Mouse (Mus musculus): ENCODE results near the gene Mllt3. TPM values are rescaled to one million over a fixed set of nuclear protein-coding genes. Genes with fewer than 3 reads are reported as not detected.

Gene Mllt3
- polyA plus RNA-seq, 1 experiment: 15.7 TPM

DNA sequence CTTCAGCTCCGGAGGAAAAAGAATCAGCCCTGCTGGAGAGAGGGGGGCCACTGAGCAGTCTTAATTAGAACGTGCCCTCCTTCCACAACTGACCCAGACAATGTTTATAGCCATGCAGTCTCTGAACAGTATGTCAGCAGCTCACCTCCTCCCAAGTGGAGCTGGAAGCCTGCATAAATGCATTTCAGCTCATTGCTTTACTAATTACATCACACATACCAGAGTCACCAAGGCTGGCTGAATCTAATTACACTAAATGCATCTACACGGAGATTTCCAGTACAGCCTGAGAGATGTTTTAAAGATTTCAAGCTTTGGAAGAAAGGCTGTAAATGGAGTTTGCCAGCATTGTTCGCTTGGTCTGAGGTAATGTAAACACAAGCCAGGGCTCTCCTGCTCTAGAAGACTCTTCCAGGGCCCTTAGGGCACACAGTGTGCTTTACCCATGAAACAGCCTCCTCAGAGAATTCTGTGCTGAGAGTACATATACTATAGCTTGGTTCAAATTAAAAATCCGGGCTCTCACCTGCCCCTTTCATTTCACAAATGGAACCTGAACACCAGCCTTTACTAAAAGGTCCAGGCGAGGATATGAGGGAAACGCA is 293.5 kb downstream of the Mllt3 start:
- Histone ChIP-seq H3K79me2 (ENCODE audit: control insufficient read depth, insufficient read depth) (no peaks in the 10 kb centered on the region), H3K36me3 (ENCODE audit: control insufficient read depth, insufficient read depth) (no peaks in the 10 kb centered on the region), H3K4me3 (no peak overlapping the region), H3K4me2 (ENCODE audit: low read depth) (no peak overlapping the region), H3K27me3 (ENCODE audit: control insufficient read depth, insufficient read depth, insufficient read length) (no peaks in the 10 kb centered on the region), H3ac (ENCODE audit: control insufficient read depth, insufficient read length) (no peak overlapping the region)
- no peak for TF ChIP-seq TCF3 (IDR thresholded peaks at IDR 0.05; ENCODE audit: insufficient read length, low read depth)
- TF ChIP-seq MYOD1 (IDR thresholded peaks at IDR 0.05; ENCODE audit: control insufficient read depth in 1 of 3, insufficient read length in 2 of 3, low read depth in 2 of 3): no peak
- no peak for TF ChIP-seq TCF12 (IDR thresholded peaks at IDR 0.05; ENCODE audit: insufficient read depth, poor library complexity, severe bottlenecking)
- TF ChIP-seq SRF (IDR thresholded peaks at IDR 0.05; ENCODE audit: control insufficient read depth, insufficient read length, low read depth): no peak
- TF ChIP-seq REST (IDR thresholded peaks at IDR 0.05; ENCODE audit: insufficient read depth, insufficient read length): no peak
- TF ChIP-seq POLR2AphosphoS2 (IDR thresholded peaks at IDR 0.05; ENCODE audit: insufficient read length, low read depth): no peak
- no peak for TF ChIP-seq USF1 (IDR thresholded peaks at IDR 0.05; ENCODE audit: low read depth)
- TF ChIP-seq MAX (IDR thresholded peaks at IDR 0.05; ENCODE audit: low read depth): no peak
- no peak for TF ChIP-seq E2F4 (IDR thresholded peaks at IDR 0.05; ENCODE audit: insufficient read depth)
- TF ChIP-seq MYOG (IDR thresholded peaks at IDR 0.05; ENCODE audit: control insufficient read depth in 1 of 3, insufficient read depth in 1 of 3, insufficient read length in 2 of 3, low read depth in 2 of 3): no peak
- no peak for TF ChIP-seq CEBPB (IDR thresholded peaks at IDR 0.05; ENCODE audit: insufficient read depth, poor library complexity, severe bottlenecking)
- TF ChIP-seq POLR2A (IDR thresholded peaks at IDR 0.05; ENCODE audit: insufficient read length, low read depth): no peak

DNA sequence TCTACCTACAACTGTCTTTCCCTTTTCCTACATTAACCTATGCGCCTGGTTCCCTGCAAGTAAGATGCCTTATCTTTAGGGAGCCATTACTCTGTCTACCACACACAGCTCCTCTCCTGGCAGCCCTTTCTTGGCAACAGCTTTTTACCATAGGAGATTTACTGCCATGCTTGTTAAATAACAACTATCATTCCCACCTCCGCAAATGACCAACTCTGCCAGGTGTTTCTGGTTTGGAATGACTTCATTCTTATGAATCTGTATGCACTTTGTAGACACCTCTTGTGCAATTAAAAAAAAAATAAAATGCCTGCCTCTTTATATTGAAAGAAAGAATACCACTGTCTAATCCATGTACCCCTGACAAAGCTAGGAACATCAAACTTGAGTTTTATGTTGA is 294.1 kb downstream of the Mllt3 start:
- Histone ChIP-seq H3K4me2 (ENCODE audit: low read depth) (no peak overlapping the region), H3K27me3 (ENCODE audit: control insufficient read depth, insufficient read depth, insufficient read length) (no peaks in the 10 kb centered on the region), H3ac (ENCODE audit: control insufficient read depth, insufficient read length) (no peak overlapping the region), H3K4me3 (no peak overlapping the region), H3K36me3 (ENCODE audit: control insufficient read depth, insufficient read depth) (no peaks in the 10 kb centered on the region), H3K79me2 (ENCODE audit: control insufficient read depth, insufficient read depth) (no peaks in the 10 kb centered on the region)
- TF ChIP-seq TCF3 (IDR thresholded peaks at IDR 0.05; ENCODE audit: insufficient read length, low read depth) (no peak), CEBPB (IDR thresholded peaks at IDR 0.05; ENCODE audit: insufficient read depth, poor library complexity, severe bottlenecking) (no peak), POLR2A (IDR thresholded peaks at IDR 0.05; ENCODE audit: insufficient read length, low read depth) (no peak), REST (IDR thresholded peaks at IDR 0.05; ENCODE audit: insufficient read depth, insufficient read length) (no peak), USF1 (IDR thresholded peaks at IDR 0.05; ENCODE audit: low read depth) (no peak), POLR2AphosphoS2 (IDR thresholded peaks at IDR 0.05; ENCODE audit: insufficient read length, low read depth) (no peak), MYOG (IDR thresholded peaks at IDR 0.05; ENCODE audit: control insufficient read depth in 1 of 3, insufficient read depth in 1 of 3, insufficient read length in 2 of 3, low read depth in 2 of 3) (no peak), MAX (IDR thresholded peaks at IDR 0.05; ENCODE audit: low read depth) (no peak), SRF (IDR thresholded peaks at IDR 0.05; ENCODE audit: control insufficient read depth, insufficient read length, low read depth) (no peak), MYOD1 (IDR thresholded peaks at IDR 0.05; ENCODE audit: control insufficient read depth in 1 of 3, insufficient read length in 2 of 3, low read depth in 2 of 3) (no peak), TCF12 (IDR thresholded peaks at IDR 0.05; ENCODE audit: insufficient read depth, poor library complexity, severe bottlenecking) (no peak), E2F4 (IDR thresholded peaks at IDR 0.05; ENCODE audit: insufficient read depth) (no peak)

DNA sequence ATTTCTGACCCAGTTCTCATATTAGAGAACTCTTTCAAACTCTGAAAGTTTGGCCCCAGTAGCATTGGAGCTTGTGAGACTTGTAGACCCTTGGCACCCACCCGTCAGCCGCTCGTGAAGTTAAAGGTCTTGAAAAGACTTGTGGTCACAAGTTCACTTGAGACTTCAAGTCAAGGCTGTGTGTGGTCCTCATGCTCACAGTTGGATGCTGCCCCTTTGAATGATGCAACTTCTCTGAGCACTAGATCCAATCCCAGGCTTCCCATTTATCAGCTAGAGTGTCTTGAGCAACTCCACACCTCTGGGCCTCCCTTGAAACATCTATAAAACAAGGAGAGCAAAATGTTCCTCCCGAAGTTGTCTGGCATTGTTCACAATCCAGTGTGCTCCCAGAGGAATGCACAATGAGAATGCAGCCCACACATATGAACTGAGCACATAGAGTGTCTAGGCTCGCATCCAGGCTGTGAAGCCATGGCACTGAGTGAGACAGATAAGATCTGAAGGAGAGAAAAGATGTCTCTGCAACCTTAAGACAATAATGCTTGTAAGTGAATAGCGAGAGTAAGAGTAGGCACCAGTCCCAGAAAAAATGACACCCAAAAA is 295.9 kb downstream of the Mllt3 start:
- Histone ChIP-seq H3K79me2 (ENCODE audit: control insufficient read depth, insufficient read depth) (no peaks in the 10 kb centered on the region), H3K27me3 (ENCODE audit: control insufficient read depth, insufficient read depth, insufficient read length) (no peaks in the 10 kb centered on the region), H3K36me3 (ENCODE audit: control insufficient read depth, insufficient read depth) (no peaks in the 10 kb centered on the region), H3K4me3 (no peak overlapping the region), H3K4me2 (ENCODE audit: low read depth) (no peak overlapping the region), H3ac (ENCODE audit: control insufficient read depth, insufficient read length) (no peak overlapping the region)
- TF ChIP-seq MYOD1 (IDR thresholded peaks at IDR 0.05; ENCODE audit: control insufficient read depth in 1 of 3, insufficient read length in 2 of 3, low read depth in 2 of 3) (no peak), SRF (IDR thresholded peaks at IDR 0.05; ENCODE audit: control insufficient read depth, insufficient read length, low read depth) (no peak), REST (IDR thresholded peaks at IDR 0.05; ENCODE audit: insufficient read depth, insufficient read length) (no peak), TCF3 (IDR thresholded peaks at IDR 0.05; ENCODE audit: insufficient read length, low read depth) (no peak), CEBPB (IDR thresholded peaks at IDR 0.05; ENCODE audit: insufficient read depth, poor library complexity, severe bottlenecking) (no peak), POLR2A (IDR thresholded peaks at IDR 0.05; ENCODE audit: insufficient read length, low read depth) (no peak)

DNA sequence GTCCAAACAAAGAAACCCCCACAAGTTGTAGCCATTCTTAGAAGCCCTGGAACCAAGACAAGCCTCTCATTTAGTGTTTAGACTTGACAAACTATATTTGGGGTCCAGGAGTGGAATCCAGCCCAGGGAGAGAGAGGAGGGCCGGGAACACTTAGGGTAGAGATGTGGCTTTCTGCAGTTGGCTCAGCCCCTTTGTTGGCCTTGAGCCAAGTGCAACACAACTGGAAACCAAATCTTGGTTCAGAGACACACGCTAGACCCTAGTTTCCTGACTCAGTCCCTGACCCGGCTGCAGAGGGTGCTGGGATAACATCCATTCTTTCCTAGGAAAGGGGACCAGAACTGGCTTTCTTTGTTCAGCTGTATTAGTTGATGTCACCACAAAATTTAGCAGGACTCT is 296.4 kb downstream of the Mllt3 start:
- H3K27me3 ChIP-seq (ENCODE audit: control insufficient read depth, insufficient read depth, insufficient read length): no peaks in the 10 kb centered on the region
- no peak overlapping the region for H3ac ChIP-seq (ENCODE audit: control insufficient read depth, insufficient read length)
- no peak for TF ChIP-seq USF1 (IDR thresholded peaks at IDR 0.05; ENCODE audit: low read depth)
- TF ChIP-seq MYOG (IDR thresholded peaks at IDR 0.05; ENCODE audit: control insufficient read depth in 1 of 3, insufficient read depth in 1 of 3, insufficient read length in 2 of 3, low read depth in 2 of 3): no peak
- TF ChIP-seq TCF12 (IDR thresholded peaks at IDR 0.05; ENCODE audit: insufficient read depth, poor library complexity, severe bottlenecking): no peak
- no peak for TF ChIP-seq MYOD1 (IDR thresholded peaks at IDR 0.05; ENCODE audit: control insufficient read depth in 1 of 3, insufficient read length in 2 of 3, low read depth in 2 of 3)
- no peak for TF ChIP-seq REST (IDR thresholded peaks at IDR 0.05; ENCODE audit: insufficient read depth, insufficient read length)
- TF ChIP-seq CEBPB (IDR thresholded peaks at IDR 0.05; ENCODE audit: insufficient read depth, poor library complexity, severe bottlenecking): no peak
- TF ChIP-seq E2F4 (IDR thresholded peaks at IDR 0.05; ENCODE audit: insufficient read depth): no peak
- no peak for TF ChIP-seq MAX (IDR thresholded peaks at IDR 0.05; ENCODE audit: low read depth)
- H3K4me2 ChIP-seq (ENCODE audit: low read depth): no peak overlapping the region
- no peaks in the 10 kb centered on the region for H3K36me3 ChIP-seq (ENCODE audit: control insufficient read depth, insufficient read depth)
- H3K4me3 ChIP-seq: no peak overlapping the region
- no peaks in the 10 kb centered on the region for H3K79me2 ChIP-seq (ENCODE audit: control insufficient read depth, insufficient read depth)
